Mouse (Mus musculus): ENCODE data around the gene Mtmr2. TPM values are rescaled to one million over a fixed set of nuclear protein-coding genes. Genes with fewer than 3 reads are reported as not detected.

Gene Mtmr2
- total RNA-seq, 2 experiments from 2014 or later = 55.2 to 55.5 TPM

GRCm38 (mm10) chr9:13807657-13808056 lies 59.4 kb downstream of the Mtmr2 start:
- DNase-seq = no peak

DNA sequence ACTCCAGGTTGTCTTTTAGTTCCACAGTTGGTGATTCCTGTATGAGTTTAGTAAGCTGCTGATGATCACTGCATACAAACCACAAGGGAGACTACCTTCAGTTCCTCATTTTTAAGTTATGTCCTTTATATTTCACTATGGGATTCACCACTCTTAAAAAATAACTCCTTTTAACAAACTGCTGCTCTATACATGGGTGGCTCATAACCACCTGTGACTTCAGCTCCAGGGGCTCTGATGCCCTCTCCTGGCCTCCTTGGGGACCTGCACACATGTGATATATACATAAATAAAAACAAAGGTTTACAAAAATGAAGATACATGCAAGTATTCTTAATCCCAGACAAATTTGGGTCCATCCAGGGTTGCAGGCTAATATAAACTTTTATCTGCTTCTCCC lies 61.7 kb downstream of the Mtmr2 start:
- no peak for DNase-seq

GRCm38 (mm10) chr9:13818369-13818768 lies 70.2 kb downstream of the Mtmr2 start:
- DNase-seq = no peak

DNA sequence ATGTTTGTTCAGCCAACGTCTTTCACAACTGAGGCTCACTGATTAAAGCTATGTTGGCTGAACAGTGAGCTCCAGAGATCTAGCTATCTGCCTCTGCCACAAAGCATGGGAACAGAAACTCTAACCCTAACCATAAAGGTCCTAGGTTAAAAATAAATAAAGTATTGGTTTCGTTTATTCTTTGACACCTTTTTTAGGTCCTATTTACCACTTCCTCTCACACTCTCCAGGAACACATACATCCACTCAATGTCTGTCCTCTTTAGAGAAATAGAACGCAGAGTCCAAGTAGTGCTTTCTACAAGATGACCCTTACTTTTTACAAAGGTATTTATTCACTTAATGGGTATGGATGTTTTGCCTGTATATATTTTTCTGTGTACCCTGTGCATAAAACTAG lies 72.6 kb downstream of the Mtmr2 start:
- DNase-seq = no peak

DNA sequence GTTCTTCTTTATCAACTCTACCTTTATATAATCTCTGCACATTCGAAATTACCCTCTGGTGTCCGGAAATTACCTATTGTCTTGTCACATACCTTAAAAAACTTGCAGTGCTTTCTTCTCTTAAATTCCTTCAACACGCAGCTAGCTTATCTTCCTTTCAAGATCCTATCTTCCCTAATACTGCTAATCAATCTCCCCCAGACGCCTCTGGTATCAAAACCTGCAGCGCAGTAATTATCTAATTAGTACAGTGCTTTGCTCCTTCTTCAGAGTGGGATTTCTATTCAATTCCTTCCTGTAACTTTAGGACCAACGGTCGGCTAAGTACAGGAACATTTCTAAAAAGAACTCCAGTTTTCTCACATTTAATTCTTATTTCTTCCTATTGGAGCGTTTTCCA lies 77.7 kb downstream of the Mtmr2 start:
- DNase-seq = no peak

DNA sequence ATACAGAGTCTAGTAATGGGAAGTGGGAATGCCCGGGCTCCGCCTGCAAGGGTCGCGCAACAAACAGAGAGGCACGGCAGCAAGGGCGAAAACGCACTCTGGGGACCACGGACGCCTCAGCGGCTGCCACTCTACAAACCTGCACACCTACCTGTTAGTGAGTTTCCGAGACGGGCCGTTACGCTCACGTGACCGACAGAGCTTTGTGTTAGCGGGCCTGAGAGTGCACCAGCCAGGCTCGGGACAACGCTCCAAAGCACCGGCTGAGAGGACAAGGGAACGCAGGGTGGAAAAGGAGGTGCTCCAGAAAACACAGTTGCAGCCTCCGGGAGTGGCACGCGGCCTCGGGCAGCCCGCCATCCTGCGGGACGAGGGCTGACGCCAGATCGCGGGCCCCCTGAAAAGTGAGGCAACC lies 78.2 kb downstream of the Mtmr2 start:
- no peak for DNase-seq

DNA sequence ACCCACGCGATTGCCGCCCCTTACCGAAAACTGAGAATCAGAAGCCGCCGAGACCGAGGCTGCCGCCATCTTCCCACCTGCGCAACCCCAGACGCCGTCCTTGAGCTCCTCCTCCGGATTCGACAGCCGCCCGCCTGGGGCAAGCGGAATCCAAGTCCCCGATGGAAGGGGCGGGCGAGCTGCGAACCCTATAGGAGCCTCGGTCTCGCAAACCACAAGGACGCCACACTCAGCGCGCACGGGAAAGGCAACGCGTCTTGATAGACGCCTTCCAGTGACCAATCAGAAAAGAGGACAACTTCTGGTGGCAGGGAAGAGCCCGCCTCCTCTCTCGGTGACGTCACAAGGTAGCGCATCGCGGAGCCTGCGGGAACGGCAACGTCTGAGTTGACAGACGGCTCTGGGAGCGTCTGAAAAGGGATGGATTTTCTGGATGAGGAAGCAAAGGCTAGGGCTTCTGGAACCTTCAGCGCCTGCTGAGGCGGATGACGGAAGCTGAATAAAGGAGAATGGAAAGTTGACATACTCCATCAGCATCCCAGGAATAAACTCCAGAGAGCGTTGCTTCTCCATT lies 78.7 kb downstream of the Mtmr2 start, which contains the start of gene Cep57:
TSS of gene Cep57 (minus strand) at position 276 of the 574 bp plus-strand sequence.
- peak; percentile 94 to 96 for DNase-seq

GRCm38 (mm10) chr9:13827406-13828086 lies 79.3 kb downstream of the Mtmr2 start, which contains the start of gene Fam76b:
Gene Fam76b (plus strand): TSS chr9:13827716.
- peak; percentile 99 to 100 for DNase-seq

- DNase-seq = no peak
Observed at GRCm38 (mm10) chr9:13828087-13828441, 79.9 kb downstream of the Mtmr2 start.

DNA sequence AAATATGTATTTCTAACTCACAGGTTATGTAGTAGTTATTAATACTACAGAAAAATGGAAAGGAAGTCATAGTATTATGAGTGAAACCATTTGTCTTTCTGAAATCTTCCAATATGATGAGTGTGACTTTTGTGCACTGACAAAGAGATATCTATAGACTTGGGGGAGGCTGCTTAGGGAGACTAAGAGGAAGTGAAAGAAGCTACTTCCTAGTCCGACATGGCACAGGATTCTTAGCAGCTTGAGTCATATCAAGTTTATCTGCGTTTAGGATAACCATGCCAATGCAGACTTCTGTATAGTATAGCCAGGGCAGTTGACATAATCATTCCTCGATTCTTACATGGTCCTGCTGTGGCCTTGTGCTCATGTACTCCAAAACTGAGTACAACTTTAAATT lies 87.0 kb downstream of the Mtmr2 start:
- no peak for DNase-seq

DNA sequence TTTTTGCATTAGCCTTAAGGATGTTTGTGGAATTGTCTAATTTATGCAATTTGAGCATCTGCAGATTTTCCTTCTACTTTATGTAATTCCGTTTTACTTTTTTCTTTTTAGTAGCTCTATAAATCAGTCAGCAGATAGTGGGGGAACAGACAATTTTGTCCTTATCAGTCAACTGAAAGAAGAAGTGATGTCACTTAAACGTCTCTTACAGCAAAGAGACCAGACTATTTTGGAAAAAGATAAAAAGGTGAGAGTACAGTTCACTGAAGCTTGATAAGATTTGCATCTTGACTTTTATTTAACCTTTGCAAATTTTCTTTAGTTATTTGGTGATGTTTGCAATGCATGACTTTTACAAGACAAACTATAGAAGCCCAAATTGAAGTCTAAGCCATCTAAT lies 88.5 kb downstream of the Mtmr2 start:
- DNase-seq = no peak

- no peak for DNase-seq
Observed at GRCm38 (mm10) chr9:13847591-13847990, 99.4 kb downstream of the Mtmr2 start.

- peak in 1 of 2 experiments; percentile 8 for DNase-seq
Observed at GRCm38 (mm10) chr9:13848481-13849480, 100.6 kb downstream of the Mtmr2 start.

DNA sequence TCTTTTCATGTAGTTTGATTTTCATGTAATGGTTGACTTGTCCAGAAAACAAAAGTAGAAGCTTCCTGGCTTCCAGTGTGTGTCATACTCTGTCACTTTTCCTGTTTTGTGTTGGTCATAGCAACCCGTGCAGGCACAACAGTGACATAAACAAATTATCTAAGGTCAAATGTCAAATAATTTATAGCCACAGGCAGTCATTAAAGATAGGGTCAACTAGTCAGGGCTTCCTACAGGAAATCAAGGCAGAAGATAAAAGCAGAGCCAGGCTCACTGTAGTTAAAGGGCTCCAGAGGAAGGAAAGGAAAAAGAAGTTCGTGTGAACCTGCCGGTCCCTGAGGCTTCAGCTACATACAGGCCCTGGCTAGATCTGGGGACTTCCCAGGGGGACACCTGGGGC lies 105.7 kb downstream of the Mtmr2 start:
- DNase-seq = no peak

Other genes starting within 250 kb of the Mtmr2 start
- gene Cep57, start 78.7 kb downstream of the Mtmr2 start, total RNA-seq (2021) = 10 to 100 TPM; 18.3 to 19.4 TPM
- 10 to 100 TPM; 19.3 to 20.0 TPM for gene Fam76b, start 79.3 kb downstream of the Mtmr2 start, total RNA-seq (2021)